Mouse (Mus musculus) adipocyte (in vitro differentiated cells): ENCODE results near the gene Ms4a7.
"Not testable (repeated sequence)": the region's sequence is repeated elsewhere in the genome, so short reads cannot be mapped to it uniquely, and the experiment has no call there.

ENCODE experiments used
- DNase-seq: peaks from one replicate; pipeline ENCODE4 v3.0.0-alpha.2; 2016; ENCODE audit warnings: low spot score

The Ms4a7 gene

DNA sequence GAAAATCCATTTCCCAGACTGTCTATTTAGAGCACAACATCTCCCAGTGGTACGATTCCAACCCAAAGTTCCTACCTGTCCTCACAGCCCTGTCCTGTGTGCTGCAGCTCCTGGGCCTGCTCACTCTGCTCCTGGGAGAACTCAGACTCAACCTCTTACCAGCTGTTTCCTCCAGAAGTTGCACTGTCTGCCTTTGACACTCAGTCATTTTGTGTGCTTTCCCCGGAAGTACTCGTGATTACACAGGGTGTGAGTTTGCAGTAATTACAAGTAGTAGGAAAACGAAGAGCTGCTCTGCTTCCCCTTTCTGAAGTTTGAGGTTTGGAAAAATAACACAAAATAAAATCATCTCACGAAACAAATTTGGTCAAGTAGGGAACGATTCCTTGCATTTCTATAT is at the start of gene Ms4a7:
Gene Ms4a7 (minus strand): TSS at position 215 of the 400 bp plus-strand sequence.
- DNase-seq = no peak

DNA sequence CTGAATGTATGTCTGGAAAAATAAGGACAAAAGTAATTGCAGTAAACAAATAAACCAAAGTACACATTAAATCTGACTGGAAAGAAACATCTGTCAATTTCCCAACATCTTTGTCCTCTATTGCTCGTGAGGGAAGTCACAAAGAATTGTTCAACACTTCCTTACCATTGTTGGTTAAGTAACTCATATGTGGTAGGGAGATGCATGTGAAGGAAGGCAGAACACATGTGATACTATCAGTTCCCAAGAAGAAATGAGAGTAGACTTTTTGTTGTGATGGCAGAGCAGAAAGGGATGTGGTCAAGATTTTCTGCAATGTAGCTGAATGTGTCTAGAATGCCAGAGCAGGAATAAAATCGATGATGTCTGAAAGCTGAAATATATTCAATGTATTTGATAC is 40.5 kb upstream of the Ms4a7 start:
- no peak for DNase-seq

DNA sequence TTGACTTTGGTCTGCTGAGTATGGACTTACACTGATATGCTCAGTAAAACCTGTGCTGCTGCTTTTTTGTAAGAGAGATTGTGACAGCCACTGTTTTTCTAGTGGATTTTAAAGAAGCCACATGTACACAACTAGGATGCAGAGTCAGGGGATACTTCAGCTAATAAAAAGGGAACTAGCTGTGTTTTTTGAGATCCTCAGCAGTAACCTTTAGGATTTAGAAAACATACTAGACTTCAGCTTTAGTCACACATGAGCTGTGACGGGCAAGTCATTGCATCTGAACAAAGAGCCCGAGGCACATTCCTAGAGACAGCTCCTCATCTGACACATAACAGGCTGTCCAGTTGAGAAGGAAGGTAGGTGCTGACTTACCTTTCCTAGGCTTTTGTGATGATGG is 39.3 kb upstream of the Ms4a7 start, which contains the start of gene Ms4a4a:
Gene Ms4a4a (plus strand): TSS at position 251 of the 400 bp plus-strand sequence.
- no peak for DNase-seq

DNA sequence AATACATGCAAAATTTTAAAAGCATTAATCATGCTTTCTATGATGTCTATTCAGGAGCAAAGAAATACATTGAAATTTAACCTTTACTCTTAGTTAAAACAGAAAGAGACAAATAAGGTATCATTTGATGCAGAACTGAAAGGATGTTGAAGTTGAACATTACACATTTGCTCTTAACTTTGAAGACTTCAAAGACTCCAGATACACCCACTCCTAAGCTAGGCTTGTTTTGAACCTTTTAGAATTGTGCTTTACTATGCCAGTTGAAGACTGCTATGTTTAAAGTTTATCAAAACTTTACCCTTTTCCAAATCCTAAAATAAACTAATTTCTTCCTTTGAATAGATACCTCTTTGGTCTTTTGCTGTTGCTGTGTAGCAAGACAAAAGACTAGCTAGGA is 35.2 kb upstream of the Ms4a7 start:
- no peak for DNase-seq

DNA sequence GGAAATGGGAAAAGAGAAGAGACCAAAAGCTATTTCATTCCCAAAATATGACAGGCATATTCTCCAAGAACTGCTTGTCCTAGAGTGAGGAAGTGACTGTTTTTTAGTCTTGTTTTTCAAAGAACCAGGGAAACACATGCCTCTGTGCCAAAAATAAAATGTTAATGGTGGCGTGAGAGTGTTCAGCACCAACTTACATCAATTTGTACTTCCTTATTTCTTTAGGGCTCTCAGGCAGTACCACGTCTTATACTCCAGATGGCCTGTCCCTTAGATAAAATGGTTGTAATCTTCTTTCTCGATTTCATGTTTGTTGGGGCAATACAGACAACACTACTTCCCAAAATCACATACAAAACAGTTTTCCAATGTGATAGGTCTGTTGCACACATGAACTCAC is 32.4 kb upstream of the Ms4a7 start:
- no peak for DNase-seq

DNA sequence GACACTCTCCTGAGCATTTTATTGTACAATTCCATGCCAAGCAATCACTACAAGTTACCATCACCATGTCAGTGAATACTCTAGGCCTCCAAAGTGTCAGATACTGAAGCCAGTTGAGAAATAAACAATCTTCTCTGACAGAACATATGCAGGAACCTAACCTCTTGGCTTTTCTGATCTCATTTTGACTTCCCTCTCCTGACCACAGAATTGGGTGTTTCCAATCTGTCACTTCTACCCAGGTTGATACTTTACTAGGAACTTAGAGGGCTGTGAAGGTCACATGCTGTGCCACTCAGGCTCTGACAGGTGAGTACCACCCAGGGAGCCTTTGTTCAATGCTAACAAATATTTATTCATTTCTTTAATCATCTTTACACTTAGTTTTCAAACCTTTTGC is 26.1 kb upstream of the Ms4a7 start:
- no peak for DNase-seq

DNA sequence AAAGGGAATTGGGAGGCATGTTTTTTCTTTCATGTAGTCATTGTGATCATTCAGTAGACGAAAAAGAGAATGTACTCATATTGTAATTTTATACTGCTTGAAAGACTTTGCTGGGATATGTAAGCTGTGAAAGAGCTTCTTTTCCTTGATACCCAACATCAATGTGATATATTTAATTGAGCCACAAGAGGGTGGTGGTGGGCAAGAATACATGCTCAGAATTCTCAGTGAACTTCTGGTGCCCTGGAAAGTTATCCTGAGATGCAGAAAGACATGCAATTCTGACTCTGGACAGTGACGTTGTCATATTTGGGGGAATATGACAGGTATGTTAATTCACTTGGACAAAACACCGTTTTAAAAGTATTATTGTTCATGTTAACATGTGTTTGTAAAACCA is 24.2 kb upstream of the Ms4a7 start:
- no peak for DNase-seq

DNA sequence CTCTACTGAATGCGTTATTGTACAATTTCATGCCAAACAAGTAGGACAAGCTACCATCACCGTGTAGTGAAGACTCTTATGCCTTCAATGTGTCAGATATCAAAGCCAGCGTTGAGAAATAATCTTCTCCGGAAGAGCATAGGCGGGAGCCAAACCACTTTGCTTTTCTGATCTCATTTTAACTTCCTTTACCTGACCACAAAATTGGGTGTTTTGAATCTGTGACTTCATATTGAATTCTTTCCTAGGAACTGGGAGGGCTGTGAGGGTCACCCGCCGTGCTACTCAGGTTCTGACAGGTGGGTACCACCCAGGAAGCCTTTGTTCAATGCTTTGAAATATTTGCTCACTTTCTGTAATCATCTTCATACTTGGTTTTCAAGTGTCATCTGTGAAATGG is 19.8 kb upstream of the Ms4a7 start:
- DNase-seq = no peak

DNA sequence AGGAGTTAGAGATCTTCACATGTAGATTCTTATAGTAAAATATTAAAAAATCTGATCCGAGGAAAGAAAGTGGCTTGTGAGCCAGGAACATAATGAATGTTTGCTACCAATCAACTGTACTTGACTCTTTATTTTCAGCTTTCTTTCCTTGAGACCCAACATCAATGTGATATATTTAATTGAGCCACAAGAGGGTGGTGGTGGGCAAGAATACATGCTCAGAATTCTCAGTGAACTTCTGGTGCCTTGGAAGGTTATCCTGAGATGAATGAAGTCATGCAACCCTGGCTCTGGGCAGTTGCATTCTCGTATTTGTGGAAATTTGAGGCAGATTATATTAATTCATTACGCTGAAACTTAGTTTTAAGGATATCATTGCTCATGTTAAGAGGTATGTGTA is 15.9 kb upstream of the Ms4a7 start:
- no peak for DNase-seq

DNA sequence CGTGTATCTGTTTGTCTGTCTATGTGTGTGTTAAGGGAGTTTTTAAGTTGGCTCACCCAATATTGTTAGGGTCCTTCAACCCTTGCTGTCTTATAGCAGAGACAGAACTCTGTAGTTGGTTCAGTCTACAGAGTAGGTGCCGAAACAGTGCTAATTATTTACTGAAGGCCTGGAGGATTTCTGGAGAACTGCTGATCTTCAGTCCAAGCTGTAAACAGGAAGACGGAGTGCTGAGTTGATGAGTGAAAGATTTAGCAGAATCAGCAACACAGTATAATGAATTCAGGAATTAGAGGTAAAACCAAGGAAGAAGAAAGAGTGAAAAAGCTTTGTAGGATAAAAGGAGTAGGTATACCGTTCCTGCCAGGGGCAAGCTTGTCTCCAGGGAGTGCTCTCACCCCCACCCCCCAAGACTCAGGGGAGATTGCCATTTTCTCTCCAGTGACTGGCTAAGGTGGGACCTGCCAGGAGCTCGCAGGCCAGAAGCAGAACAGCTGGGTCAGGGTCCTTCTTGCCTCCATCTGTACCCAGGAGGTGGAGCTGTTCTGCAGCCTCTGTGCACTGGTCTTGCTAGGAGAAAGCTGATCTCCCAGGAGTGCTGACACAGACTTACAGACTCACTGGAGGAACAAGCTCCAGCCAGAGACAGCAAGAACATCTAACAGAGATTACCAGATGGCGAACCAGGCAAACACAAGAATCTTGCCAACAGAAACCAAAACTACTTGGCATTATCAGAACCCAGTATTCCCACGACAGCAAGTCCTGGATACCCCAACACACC is 13.9 kb upstream of the Ms4a7 start:
- no peak for DNase-seq

DNA sequence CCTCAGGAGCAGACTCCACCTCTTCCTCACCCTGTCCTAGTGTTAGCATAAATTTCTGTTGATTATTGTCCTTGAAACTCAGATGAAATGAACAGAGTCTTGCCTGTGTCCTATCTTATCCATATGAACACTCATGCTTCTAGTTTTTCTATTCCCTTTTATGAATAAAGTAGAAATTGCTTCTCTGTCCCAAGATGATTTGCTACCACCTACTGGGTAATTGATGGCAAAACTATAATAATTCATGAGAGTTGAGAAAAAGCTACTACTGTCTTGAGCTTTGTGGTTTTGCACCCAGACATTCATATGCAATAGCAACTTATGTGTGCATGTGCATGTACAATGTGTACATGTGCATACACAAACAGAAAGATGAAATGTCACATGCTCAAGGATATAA is 8.0 kb upstream of the Ms4a7 start:
- no peak for DNase-seq

DNA sequence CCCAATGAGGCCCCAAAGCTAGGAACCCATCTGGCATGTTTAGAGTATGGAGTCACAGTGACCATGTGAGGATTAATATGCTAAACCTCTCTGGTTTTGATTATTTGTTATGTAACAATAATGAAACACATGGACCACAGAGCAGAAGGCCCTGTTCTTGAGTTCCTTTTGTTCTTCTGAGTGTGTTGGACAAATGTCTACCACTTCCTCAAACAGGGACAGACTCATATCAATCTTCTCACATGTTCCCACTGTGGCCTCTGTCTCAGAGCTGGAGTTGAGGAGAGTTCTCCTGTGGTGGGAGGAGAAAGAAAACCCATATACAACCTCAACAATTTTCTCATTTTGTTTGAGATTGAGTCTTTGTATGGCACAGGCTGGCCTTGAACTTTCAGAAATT is 7.2 kb upstream of the Ms4a7 start:
- no peak for DNase-seq

DNA sequence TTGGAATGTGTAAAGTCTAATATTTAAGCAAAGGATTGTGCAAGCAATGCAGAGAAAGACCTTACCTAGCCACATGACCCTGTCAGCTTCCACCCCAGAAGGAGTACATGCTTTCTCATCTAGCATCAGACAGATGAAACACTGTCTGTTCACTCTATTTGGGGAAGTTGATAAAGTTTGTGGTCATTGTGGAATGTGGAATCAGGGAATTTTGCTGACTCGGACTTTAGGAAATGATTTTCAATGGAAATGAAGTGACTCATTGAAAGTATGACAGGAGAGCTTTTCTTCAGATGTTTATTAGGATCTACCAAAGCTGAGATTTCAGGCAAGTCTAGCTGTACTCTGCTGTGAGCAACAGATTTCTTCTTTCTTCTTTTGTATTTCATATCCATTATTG is 14.8 kb downstream of the Ms4a7 start:
- DNase-seq = no peak

DNA sequence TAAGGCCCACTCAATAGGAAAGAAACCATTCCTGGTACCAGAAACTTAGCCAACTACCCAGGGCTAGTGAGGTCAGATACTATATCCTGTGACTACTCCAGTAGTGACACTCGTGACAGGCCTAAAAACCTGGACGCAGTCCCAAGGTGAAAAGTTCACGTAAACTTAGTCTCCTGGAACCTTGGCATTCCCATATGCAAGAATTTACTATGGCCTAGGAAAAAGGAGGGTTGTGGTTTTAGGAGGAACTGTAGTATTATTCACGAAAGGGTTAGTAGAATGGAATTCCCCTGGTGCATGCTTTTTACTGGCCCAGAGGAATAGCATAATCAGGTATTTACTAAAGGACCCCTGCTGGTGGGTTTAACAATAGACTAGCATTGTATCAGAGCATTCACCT is 19.2 kb downstream of the Ms4a7 start:
- no peak for DNase-seq

DNA sequence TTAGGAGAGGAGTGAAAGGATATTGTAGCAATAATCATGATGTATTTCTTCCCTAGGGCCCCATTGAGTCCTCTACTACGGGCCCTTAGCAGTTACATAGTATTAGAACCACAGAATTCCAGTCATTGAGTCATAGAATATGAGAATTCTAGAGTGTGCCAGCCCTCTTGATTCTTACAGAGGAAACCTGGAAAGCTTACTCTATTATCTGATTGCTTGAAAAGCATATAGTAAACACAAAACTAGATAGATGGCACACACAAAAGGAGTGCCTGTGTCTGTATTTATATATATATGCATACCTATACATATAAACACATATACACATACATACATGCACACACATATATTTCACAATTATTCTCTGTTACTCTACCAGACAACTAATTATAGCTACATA is 21.6 kb downstream of the Ms4a7 start, which contains the start of gene Ms4a14:
Gene Ms4a14 (minus strand): TSS at position 101 of the 400 bp plus-strand sequence.
- DNase-seq = no peak

DNA sequence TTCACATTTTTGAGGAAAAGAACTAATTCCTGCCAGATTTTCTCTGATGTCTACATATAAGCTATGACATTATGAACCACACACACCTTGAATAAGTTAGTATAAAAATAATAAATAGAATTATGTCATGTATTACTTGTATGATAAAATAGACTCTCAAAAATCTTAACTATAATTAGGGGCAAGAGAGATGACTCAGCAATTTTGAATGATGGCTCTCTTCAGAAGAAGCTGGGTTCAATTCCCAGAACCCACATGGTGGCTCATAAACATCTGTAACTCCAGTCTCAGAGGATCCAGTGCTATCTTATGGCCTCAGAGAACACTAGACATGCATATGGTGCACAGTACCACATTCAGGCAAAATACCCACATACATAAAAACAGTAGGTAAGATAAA is 27.1 kb downstream of the Ms4a7 start:
- no peak for DNase-seq

DNA sequence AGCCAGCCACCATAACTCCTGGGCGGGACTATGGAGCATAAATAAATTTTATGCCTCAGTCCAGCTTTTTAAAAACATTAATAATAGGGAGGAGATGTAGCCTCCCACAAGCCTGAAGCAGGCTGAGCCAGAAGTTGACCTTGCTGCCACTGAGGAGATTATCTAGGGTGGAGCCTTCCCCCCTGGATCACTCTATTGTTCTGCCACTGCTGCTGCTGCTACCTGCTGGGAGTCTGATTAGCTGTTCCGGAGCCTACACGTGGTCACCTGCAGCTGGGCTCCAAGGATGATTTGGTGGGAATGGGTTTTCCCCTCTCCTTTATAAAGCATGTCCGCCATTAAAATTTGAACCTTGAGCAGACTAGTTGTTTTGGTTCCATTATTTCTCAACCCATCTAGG is 36.4 kb downstream of the Ms4a7 start:
- DNase-seq = not testable (repeated sequence)

DNA sequence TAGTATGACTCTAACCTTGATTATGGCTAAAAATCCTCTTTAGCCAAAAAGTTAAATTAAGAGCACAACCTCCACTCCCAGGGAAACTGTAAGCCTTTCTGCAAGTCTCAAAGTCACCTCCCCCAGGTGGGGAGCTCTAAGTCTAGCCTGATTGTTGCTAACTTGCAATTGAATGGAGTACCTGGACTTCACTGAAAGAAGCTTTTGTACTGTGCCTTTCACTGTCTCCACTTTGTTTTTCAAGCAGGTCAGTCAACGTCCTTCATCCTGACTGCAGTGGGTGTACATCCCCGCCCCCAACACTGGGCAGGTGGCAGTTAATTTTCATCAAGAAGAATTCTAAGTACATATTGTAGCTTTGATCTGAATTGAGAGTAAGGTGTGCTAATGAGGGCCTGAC is 37.0 kb downstream of the Ms4a7 start:
- no peak for DNase-seq

DNA sequence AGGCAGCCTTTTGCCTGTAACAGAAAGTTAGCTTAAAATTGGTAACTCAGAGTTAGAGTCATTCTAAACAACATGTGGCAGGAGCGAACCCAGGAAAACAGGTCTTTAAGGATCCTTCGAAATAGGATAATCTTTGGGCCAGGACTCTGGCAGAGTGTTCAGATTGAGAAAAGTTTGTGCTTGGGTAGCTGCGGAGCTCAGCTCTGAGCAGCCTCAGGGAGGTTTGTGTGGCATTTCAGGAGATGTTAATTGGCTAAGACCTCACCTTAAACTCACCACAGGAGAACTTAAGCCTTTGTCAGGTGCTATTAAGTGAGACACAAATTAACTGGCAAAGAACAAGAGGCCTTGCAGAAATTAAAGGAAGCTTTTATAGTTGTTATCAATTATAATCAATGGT is 42.3 kb downstream of the Ms4a7 start:
- DNase-seq = not testable (repeated sequence)

DNA sequence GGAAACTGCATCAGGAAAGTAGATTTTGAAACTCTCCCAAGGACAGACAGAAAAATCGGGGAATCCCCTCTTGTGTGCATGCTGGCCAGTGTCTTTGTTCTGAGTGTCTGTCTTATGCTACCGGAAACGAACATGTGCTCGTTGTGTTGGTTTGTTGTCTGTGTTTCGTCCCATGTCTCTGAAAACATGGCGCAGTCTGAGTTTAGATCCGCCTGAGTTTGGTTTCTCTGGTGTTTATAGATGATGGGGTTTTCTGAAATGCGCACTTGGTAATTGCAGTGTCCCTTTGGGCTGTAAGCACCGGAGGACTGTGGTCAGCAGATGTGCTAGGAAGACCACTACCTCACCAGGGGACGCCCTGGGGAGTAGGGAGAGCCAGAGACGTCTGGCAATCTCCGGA is 43.0 kb downstream of the Ms4a7 start:
- DNase-seq = no peak

DNA sequence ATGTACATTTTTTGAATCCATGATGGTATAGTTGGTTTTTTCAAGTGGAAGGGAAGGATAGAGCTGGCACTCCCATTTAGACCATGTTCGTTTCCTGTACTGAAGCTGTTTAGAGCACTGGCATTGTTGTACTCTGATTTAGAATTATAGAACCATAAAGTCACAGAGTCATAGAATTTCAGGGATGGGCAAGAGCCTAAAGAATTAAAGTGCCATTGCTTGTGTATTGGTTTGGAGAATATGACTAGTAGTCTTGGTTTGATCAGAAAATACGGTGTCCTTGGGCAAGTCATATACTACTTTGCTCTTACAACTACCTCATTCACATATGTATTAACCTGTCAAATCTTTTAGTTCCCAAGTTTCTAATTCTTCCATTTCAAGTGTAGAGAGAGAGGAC is 52.2 kb downstream of the Ms4a7 start, which contains the start of gene Ms4a5:
Gene Ms4a5 (minus strand): TSS at position 101 of the 400 bp plus-strand sequence.
- no peak for DNase-seq

DNA sequence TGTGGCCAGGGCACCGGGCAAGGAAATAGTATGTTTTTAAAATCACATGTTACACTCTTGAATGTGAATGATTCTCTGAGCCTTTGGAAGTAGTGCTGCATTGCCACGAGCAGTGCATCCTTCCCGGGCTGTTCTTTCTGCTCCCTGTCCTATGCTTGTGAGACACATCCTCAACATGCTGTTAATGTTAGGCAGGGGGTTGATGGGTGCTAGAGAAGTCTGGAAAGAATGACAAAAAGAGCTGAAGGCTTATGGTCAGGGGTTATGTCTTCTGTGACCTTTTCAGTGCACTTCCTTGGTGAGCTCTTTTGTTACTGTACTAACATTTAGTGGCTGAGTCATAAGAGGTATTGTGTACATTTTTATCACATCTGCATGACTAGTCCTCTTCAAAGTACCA is 55.7 kb downstream of the Ms4a7 start:
- no peak for DNase-seq

DNA sequence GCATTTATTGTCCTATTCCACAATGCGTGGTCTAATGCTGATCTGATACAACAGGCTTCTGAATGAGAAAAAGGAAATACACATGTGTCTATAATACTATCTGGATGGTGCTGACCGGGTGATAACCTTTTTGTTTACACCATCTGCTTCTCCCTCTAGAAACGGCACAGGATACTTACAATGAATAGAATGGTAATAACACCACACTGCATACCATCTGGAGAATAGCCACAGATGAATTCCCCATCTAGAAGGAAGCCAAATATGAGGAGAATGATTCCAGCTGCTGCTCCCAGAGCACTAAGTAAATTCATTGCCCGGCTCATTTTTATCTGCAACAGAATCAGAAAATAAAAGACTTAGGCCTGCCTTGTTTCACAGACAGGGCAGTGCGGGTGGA is 59.5 kb downstream of the Ms4a7 start:
- DNase-seq = no peak
